Mouse (Mus musculus) gastrocnemius, postnatal 4 days (tissue): ENCODE measurements around the gene Tagln3. TPM values are rescaled to one million over a fixed set of nuclear protein-coding genes. Genes with fewer than 3 reads are reported as not detected.

ENCODE experiments used
- DNase-seq, 2 experiments: peaks; one replicate each; pipeline ENCODE4 v3.0.0; 2021 to 2022; ENCODE audit warnings: low spot score in 2 of 2, mixed read lengths in 2 of 2
- long read RNA-seq, 2 experiments: library from polyadenylated mRNA; stranded (forward); transcript quantifications; one replicate each; pipeline ENCODE4 v2.0.0; 2021
- total RNA-seq, 2 experiments: library from RNA; stranded (reverse); gene quantifications; 2 replicates each; pipeline ENCODE4 v1.2.3; 2021

Tagln3 gene
- under 1 TPM; 0.44 TPM for total RNA-seq
- long read RNA-seq, experiment 1 = 0 reads
- long read RNA-seq, experiment 2 = 0 reads

GRCm38 (mm10) chr16:45724061-45724741 is at the start of gene Tagln3:
Tagln3 (minus strand) TSS chr16:45724608.
- peak in 1 of 2 experiments; percentile 25 for DNase-seq

- DNase-seq = no peak
Observed at GRCm38 (mm10) chr16:45770914-45771313, 46.5 kb upstream of the Tagln3 start.

- DNase-seq = no peak
Observed at GRCm38 (mm10) chr16:45767853-45768640, 43.6 kb upstream of the Tagln3 start.

- no peak for DNase-seq
Observed at GRCm38 (mm10) chr16:45767434-45767833, 43.0 kb upstream of the Tagln3 start.

GRCm38 (mm10) chr16:45765801-45766494 is 41.5 kb upstream of the Tagln3 start:
- no peak for DNase-seq

GRCm38 (mm10) chr16:45765102-45765501 is 40.7 kb upstream of the Tagln3 start:
- DNase-seq = no peak

GRCm38 (mm10) chr16:45762859-45763505 is 38.6 kb upstream of the Tagln3 start:
- no peak for DNase-seq

- no peak for DNase-seq
Observed at GRCm38 (mm10) chr16:45761425-45761824, 37.0 kb upstream of the Tagln3 start.

- DNase-seq = no peak
Observed at GRCm38 (mm10) chr16:45758726-45759269, 34.4 kb upstream of the Tagln3 start.

GRCm38 (mm10) chr16:45757421-45758078 is 33.1 kb upstream of the Tagln3 start:
- no peak for DNase-seq

GRCm38 (mm10) chr16:45756855-45757254 is 32.4 kb upstream of the Tagln3 start:
- peak in 1 of 2 experiments; percentile 30 for DNase-seq

- DNase-seq = no peak
Observed at GRCm38 (mm10) chr16:45743591-45744144, 19.3 kb upstream of the Tagln3 start.

- peak; percentile 94 to 95 for DNase-seq
Observed at GRCm38 (mm10) chr16:45742615-45743476, 18.4 kb upstream of the Tagln3 start, which contains the start of gene Abhd10. Abhd10 (minus strand) TSS chr16:45742955.

GRCm38 (mm10) chr16:45737880-45738279 is 13.5 kb upstream of the Tagln3 start:
- no peak for DNase-seq

- no peak for DNase-seq
Observed at GRCm38 (mm10) chr16:45736724-45737123, 12.3 kb upstream of the Tagln3 start.

GRCm38 (mm10) chr16:45729163-45729562 is 4.8 kb upstream of the Tagln3 start:
- DNase-seq = no peak

- peak in 1 of 2 experiments; percentile 6 for DNase-seq
Observed at GRCm38 (mm10) chr16:45724742-45725102, 314 bp upstream of the Tagln3 start.

GRCm38 (mm10) chr16:45723172-45723901 is 1.1 kb downstream of the Tagln3 start:
- DNase-seq = no peak
